Mouse (Mus musculus) midbrain, embryonic 11.5 days (tissue): ENCODE results near the gene Ptpro. TPM values are rescaled to one million over a fixed set of nuclear protein-coding genes. Genes with fewer than 3 reads are reported as not detected.
"Not testable (repeated sequence)": the region's sequence is repeated elsewhere in the genome, so short reads cannot be mapped to it uniquely, and the experiment has no call there.

Experiments
- ATAC-seq: fragments of 200-750 bp; cut with Nextera tagmentation; 2 replicates; pipeline ENCODE4 v1.8.0; 2017; ENCODE audit warnings: moderate TSS enrichment, moderate library complexity; ENCODE audit not compliant: low FRiP score
- DNase-seq: peaks from one replicate; pipeline ENCODE4 v3.0.0; 2015; ENCODE audit warnings: low spot score; ENCODE audit errors: missing footprints
- H3K27ac ChIP-seq: fragments of 300-500 bp; sonication (generic); 2 replicates; pipeline ENCODE4 v1.5.1; 2014; ENCODE audit warnings: low read depth, low read length
- H3K27me3 ChIP-seq: fragments of 300-500 bp; sonication (generic); 2 replicates; pipeline ENCODE4 v1.6.1; 2014; ENCODE audit warnings: mild to moderate bottlenecking, low read length, moderate library complexity, mixed read lengths; ENCODE audit not compliant: control insufficient read depth, insufficient read depth
- H3K36me3 ChIP-seq: fragments of 300-500 bp; sonication (generic); 2 replicates; pipeline ENCODE4 v1.6.1; 2014; ENCODE audit warnings: mild to moderate bottlenecking, low read length, moderate library complexity, mixed read lengths; ENCODE audit not compliant: control insufficient read depth, insufficient read depth
- H3K4me1 ChIP-seq: fragments of 300-500 bp; sonication (generic); 2 replicates; pipeline ENCODE4 v1.6.1; 2014; ENCODE audit warnings: low read length; ENCODE audit not compliant: control insufficient read depth, insufficient read depth
- H3K4me2 ChIP-seq: fragments of 300-500 bp; sonication (generic); 2 replicates; pipeline ENCODE4 v1.6.1; 2014; ENCODE audit warnings: mild to moderate bottlenecking, moderate library complexity
- H3K4me3 ChIP-seq: fragments of 300-500 bp; sonication (generic); 2 replicates; pipeline ENCODE4 v1.5.1; 2014; ENCODE audit warnings: low read depth, low read length
- H3K9ac ChIP-seq: fragments of 300-500 bp; sonication (generic); 2 replicates; pipeline ENCODE4 v1.6.1; 2014; ENCODE audit warnings: low read length
- H3K9me3 ChIP-seq: fragments of 300-500 bp; sonication (generic); 2 replicates; pipeline ENCODE4 v1.6.1; 2016; ENCODE audit warnings: low read length; ENCODE audit not compliant: control insufficient read depth
- WGBS: fragments of 180-500 bp; shearing (Covaris S2); extraction: QIAGEN DNeasy Blood & Tissue Kit; methylation state at CpG from one replicate; pipeline ENCODE4 v1.1.7; 2014; 5-methylcytosine and 5-hydroxymethylcytosine counted together
- polyA plus RNA-seq: library from polyadenylated mRNA; unstranded; fragments of >200 nt; fragmentation: Nextera tagmentation; extraction: Ambion mirVana; gene quantifications from 2 replicates; pipeline ENCODE4 v1.2.1, GENCODE M21; 2014

Ptpro gene
- polyA plus RNA-seq, 1 experiment from 2014 or later, result 17.5 TPM

DNA sequence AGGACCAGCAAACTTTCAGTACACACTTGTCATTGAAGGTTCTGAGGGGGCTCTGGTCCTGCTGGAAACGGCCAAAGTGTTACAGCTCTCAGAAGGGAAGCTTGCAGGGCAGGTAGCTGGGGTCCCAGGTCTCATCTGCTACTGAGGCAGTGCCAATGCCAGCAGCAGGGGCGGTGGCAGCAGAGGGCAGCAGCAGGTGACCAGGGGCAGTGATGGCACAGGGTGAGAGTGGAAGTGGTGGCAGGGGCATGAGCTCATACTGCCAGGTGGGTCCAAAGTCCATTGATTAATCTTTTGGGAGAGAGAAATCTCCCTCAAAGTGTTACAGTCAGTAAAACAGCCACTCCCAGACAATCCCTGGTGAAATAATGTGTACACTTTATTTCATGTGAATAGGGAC lies 214.1 kb downstream of the Ptpro start:
- Histone ChIP-seq H3K27me3 (no peaks in the 10 kb centered on the region), H3K4me1 (no peaks in the 10 kb centered on the region; the same call in 1 of the 2 replicates), H3K36me3 (no peaks in the 10 kb centered on the region), H3K27ac (no peak overlapping the region), H3K4me2 (no peak overlapping the region), H3K9me3 (no peaks in the 10 kb centered on the region), H3K9ac (no peak overlapping the region), H3K4me3 (no peak overlapping the region)
- ATAC-seq (no peak), DNase-seq (no peak)
- WGBS, result 85% methylated on average over 2 of the region's 2 CpGs

DNA sequence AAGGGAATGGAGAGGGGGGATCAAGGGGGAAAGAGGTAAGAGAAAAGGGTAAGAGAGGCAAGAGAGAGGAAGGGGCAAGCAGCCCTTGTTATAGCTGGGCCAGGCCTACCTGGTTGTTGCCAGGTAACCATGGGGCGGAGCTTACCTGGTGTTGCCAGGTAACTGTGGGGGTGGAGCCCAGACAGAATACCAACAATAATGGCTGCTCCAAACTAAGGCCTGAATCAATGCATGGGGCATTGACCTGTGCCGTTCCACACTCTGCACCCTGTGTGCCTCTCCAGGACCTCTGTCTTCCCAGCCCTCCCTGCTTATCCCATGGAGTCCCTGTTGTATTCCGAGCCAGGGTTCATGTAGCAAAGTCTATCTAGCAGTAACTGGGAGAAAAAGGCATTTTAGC lies 215.6 kb downstream of the Ptpro start:
- no peak overlapping the region for H3K4me3 ChIP-seq
- ATAC-seq, result no peak
- no peaks in the 10 kb centered on the region for H3K36me3 ChIP-seq
- no peaks in the 10 kb centered on the region for H3K9me3 ChIP-seq
- H3K27ac ChIP-seq, result no peak overlapping the region
- 86% methylated on average over 3 of the region's 3 CpGs for WGBS
- no peaks in the 10 kb centered on the region for H3K27me3 ChIP-seq
- H3K9ac ChIP-seq, result no peak overlapping the region
- DNase-seq, result no peak
- H3K4me2 ChIP-seq, result no peak overlapping the region
- no peaks in the 10 kb centered on the region; the same call in none of the 2 replicates for H3K4me1 ChIP-seq

DNA sequence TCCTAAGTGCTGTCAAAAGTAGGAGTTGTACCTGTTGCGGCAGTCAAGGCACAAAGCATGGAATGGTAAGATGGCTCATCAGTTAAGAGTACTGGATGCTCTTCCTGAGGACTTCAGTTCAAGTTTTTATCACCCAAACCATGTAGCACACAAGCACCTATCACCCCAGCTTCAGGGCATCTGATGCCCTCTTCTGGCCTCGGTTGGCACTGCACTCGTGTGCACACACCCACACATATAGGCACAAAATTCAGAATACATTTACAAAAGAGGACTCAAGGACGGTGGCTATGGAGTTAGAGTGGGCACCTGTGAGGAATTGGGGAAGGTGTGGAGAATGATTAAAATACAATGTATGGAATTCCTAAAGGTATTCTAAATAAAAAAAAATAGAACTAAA lies 217.4 kb downstream of the Ptpro start:
- H3K27me3 ChIP-seq, result no peaks in the 10 kb centered on the region
- no peaks in the 10 kb centered on the region for H3K36me3 ChIP-seq
- no peak overlapping the region for H3K9ac ChIP-seq
- no peaks in the 10 kb centered on the region for H3K9me3 ChIP-seq
- DNase-seq, result peak; percentile 69
- no peaks in the 10 kb centered on the region; the same call in none of the 2 replicates for H3K4me1 ChIP-seq
- 95% methylated on average over 4 of the region's 4 CpGs for WGBS
- H3K4me2 ChIP-seq, result no peak overlapping the region
- no peak for ATAC-seq
- no peak overlapping the region for H3K27ac ChIP-seq
- H3K4me3 ChIP-seq, result no peak overlapping the region

DNA sequence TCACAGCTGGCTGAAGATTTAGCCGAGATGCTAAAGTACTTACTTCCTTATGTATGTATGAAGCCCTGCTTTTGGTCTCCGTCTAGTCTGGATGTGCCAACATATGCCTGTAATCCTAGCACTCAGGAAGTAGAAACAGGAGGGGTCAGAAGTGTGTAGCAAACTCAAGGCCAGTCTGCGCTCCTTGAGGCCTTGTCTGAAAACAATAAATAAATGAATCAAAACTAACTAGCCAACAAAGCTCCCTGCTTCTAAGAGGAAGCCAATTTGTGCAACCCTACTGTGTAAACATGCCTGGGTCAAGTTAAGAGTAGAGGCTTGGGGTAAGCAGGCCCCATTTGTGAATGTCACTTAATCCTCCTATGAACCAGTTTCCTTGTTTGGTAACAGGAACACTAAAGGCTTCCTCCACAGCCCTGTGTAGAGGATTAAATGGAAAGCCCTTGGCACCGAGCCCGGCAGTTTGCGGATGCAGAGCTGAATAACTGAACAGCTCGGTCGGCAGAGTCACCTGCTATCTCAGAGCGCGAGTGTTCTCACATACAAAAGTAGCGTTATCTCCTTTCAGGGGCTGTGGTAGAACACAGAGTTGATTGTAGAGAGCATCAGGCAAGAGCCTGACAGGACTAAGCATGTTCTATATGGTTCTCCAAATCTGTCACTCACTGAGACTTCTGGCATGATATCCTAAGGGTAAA lies 218.9 kb downstream of the Ptpro start:
- WGBS, result 59% methylated on average over 11 of the region's 11 CpGs
- Histone ChIP-seq H3K27ac (no peak overlapping the region), H3K4me3 (no peak overlapping the region), H3K9ac (no peak overlapping the region), H3K27me3 (no peaks in the 10 kb centered on the region), H3K9me3 (no peaks in the 10 kb centered on the region), H3K4me2 (no peak overlapping the region), H3K36me3 (no peaks in the 10 kb centered on the region), H3K4me1 (no peaks in the 10 kb centered on the region; the same call in none of the 2 replicates)
- DNase-seq (peak; percentile 87), ATAC-seq (peak; percentile 69)

DNA sequence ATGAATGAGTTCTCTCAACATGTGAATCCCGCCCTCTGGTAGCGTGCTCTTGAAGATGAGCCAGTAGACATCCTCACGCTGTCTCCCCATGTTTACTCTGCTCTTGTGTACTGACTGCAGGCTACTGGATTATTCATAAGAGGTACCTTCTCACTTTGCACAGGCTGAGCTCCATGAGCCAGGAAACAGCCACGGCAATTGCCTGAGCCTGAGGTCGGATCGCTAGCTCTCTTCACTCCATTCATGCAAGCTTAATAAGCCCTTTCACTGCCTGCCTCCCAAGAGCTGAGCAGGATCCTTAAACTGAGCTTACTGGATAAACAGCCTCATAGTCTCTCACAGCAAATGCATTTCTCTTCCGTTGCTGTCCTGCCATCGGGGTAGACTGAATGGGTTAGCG lies 220.0 kb downstream of the Ptpro start:
- H3K9me3 ChIP-seq, result peaks cover 6% of the 10 kb centered on the region; the same call in 1 of the 2 replicates
- no peaks in the 10 kb centered on the region for H3K36me3 ChIP-seq
- DNase-seq (peak; percentile 76), ATAC-seq (peak; percentile 61)
- H3K4me1 ChIP-seq, result no peaks in the 10 kb centered on the region; the same call in none of the 2 replicates
- no peak overlapping the region for H3K4me2 ChIP-seq
- H3K27ac ChIP-seq, result no peak overlapping the region
- H3K9ac ChIP-seq, result no peak overlapping the region
- no peak overlapping the region for H3K4me3 ChIP-seq
- 64% methylated on average over 9 of the region's 9 CpGs for WGBS
- no peaks in the 10 kb centered on the region for H3K27me3 ChIP-seq

DNA sequence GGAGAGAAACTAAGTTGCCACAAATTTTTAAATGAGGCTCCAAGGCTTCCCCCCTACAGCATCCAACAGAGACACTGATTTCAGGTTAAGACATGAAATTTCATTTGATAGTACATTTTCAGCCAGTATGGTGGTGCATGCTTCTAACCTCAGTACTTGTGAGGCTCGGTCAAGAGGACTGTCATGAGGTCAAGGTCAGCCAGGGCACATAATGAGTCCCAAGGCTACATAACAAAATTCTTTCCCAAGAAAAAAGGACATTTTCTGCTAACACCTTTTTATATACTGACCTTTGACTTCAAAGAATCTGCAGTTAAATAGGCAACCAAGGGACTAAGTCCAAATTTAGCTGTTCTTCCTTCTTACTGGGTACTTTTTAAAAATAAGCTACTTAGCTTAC lies 221.3 kb downstream of the Ptpro start:
- Histone ChIP-seq H3K4me2 (no peak overlapping the region), H3K36me3 (no peaks in the 10 kb centered on the region), H3K9ac (no peak overlapping the region), H3K27ac (no peak overlapping the region), H3K9me3 (peaks cover 6% of the 10 kb centered on the region; the same call in 1 of the 2 replicates), H3K27me3 (no peaks in the 10 kb centered on the region), H3K4me1 (no peaks in the 10 kb centered on the region; the same call in none of the 2 replicates), H3K4me3 (no peak overlapping the region)
- ATAC-seq (no peak), DNase-seq (no peak)
- 86% methylated on average over 1 of the region's 1 CpGs for WGBS

DNA sequence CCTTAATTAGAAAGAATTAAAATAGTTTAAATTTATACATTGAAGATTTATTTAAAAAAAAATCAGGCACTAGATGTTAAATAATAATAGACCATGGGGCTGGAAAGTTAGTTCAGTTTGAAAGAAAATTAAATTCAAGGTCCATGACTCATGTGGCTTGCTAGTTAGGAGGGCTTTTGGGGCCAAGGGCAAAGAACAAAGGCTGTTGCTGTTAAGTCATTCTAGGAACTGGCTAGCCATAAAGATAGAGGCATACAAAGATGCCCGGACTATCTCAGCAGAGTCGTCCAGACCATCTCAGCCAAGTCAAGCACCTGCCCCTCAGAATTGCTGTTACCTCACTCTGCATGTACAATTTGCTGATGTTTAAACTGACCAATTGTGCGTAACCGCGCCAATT lies 223.6 kb downstream of the Ptpro start:
- not testable (repeated sequence) for ATAC-seq, H3K36me3 ChIP-seq, H3K9me3 ChIP-seq, H3K27me3 ChIP-seq, H3K27ac ChIP-seq, H3K4me3 ChIP-seq, H3K4me1 ChIP-seq, H3K4me2 ChIP-seq, H3K9ac ChIP-seq
- DNase-seq, result peak; percentile 21
- WGBS, result 95% methylated on average over 5 of the region's 5 CpGs

DNA sequence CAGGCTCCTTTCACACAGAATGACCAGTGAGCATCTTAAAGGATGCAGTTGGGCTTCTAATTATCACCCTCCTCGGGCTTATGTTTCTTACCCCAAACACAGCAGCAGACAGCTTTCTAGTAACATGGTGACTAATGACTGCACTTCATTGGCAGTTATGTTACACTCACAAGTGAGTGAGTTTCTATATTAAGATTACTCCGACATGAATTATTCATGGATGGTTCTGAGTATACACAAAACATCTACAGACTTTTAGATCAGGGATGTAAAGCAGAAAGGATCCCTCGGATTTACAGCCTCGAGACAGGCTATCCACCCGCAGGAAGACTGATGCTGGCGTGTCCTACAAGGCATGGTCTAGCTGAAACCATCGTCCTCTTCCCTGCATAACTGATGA lies 230.8 kb downstream of the Ptpro start:
- WGBS, result 76% methylated on average over 7 of the region's 7 CpGs
- Histone ChIP-seq H3K36me3 (no peaks in the 10 kb centered on the region), H3K27ac (no peak overlapping the region), H3K9me3 (no peaks in the 10 kb centered on the region), H3K4me2 (no peak overlapping the region), H3K4me1 (no peaks in the 10 kb centered on the region), H3K9ac (no peak overlapping the region), H3K4me3 (no peak overlapping the region), H3K27me3 (no peaks in the 10 kb centered on the region)
- no peak for ATAC-seq
- peak; percentile 8 for DNase-seq

DNA sequence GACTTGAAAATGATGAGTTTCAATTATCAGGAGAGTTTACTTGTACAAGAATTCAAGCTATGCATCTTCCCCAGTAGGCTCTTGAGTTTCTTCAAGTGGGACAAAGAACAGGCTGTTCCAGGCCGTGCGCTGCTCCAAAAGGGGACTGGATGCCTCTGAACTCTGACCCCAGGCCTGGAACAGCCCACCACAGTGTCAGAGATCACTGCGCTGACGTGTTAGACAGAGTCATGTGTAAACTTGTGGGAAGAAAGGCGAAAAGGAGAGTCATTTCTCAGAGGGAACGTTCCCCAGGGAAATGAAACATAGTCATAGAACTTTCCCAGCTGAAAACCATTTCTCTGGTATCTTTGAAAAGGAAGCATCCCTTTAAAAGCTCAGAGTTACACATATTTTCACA lies 235.3 kb downstream of the Ptpro start:
- Histone ChIP-seq H3K9me3 (no peaks in the 10 kb centered on the region), H3K4me1 (no peaks in the 10 kb centered on the region), H3K4me2 (no peak overlapping the region), H3K4me3 (no peak overlapping the region), H3K27ac (no peak overlapping the region), H3K36me3 (no peaks in the 10 kb centered on the region), H3K27me3 (no peaks in the 10 kb centered on the region), H3K9ac (no peak overlapping the region)
- ATAC-seq (no peak), DNase-seq (peak; percentile 81)
- WGBS, result 49% methylated on average over 6 of the region's 6 CpGs
